Mouse (Mus musculus) cerebellum, postnatal 14 days (tissue): ENCODE results near the gene Nsmce4a.
A peak's percentile ranks its signal among the peaks of the same experiment; 100 is the strongest.
"Not testable (repeated sequence)": the region's sequence is repeated elsewhere in the genome, so short reads cannot be mapped to it uniquely, and the experiment has no call there.

ENCODE experiments used
- DNase-seq, 2 experiments: peaks; one replicate each; pipeline ENCODE4 v3.0.0; 2021; ENCODE audit warnings: mixed read lengths in 2 of 2

Nsmce4a gene

GRCm38 (mm10) chr7:130572821-130573220, at the start of gene Nsmce4a:
Nsmce4a (minus strand) TSS chr7:130573118.
- DNase-seq = no peak

GRCm38 (mm10) chr7:130622359-130622758, 49.4 kb upstream of the Nsmce4a start:
- DNase-seq = peak in 1 of 2 experiments; percentile 36

- peak in 1 of 2 experiments; percentile 36 for DNase-seq
These were observed 49.0 kb upstream of the Nsmce4a start for GRCm38 (mm10) chr7:130621953-130622352.

- no peak for DNase-seq
These were observed 48.1 kb upstream of the Nsmce4a start for GRCm38 (mm10) chr7:130621068-130621467.

- no peak for DNase-seq
These were observed 44.7 kb upstream of the Nsmce4a start for GRCm38 (mm10) chr7:130617591-130617990.

GRCm38 (mm10) chr7:130613973-130614372, 41.1 kb upstream of the Nsmce4a start:
- no peak for DNase-seq

GRCm38 (mm10) chr7:130606958-130607357, 34.0 kb upstream of the Nsmce4a start:
- DNase-seq = no peak

GRCm38 (mm10) chr7:130605111-130605510, 32.2 kb upstream of the Nsmce4a start:
- DNase-seq = peak in 1 of 2 experiments; percentile 22

- no peak for DNase-seq
These were observed 31.5 kb upstream of the Nsmce4a start for GRCm38 (mm10) chr7:130604390-130604789.

GRCm38 (mm10) chr7:130603556-130603955, 30.6 kb upstream of the Nsmce4a start:
- DNase-seq = no peak

GRCm38 (mm10) chr7:130602804-130603203, 29.9 kb upstream of the Nsmce4a start:
- no peak for DNase-seq

GRCm38 (mm10) chr7:130600546-130600945, 27.6 kb upstream of the Nsmce4a start:
- no peak for DNase-seq

- no peak for DNase-seq
These were observed 27.2 kb upstream of the Nsmce4a start for GRCm38 (mm10) chr7:130600074-130600473.

GRCm38 (mm10) chr7:130597546-130597945, 24.6 kb upstream of the Nsmce4a start:
- peak; percentile 28 to 34 for DNase-seq

- peak in 1 of 2 experiments; percentile 18 for DNase-seq
These were observed 23.3 kb upstream of the Nsmce4a start for GRCm38 (mm10) chr7:130596079-130596855.

GRCm38 (mm10) chr7:130593375-130594239, 20.7 kb upstream of the Nsmce4a start:
- DNase-seq = peak; percentile 45 to 48

- not testable (repeated sequence) for DNase-seq
These were observed 20.1 kb upstream of the Nsmce4a start for GRCm38 (mm10) chr7:130592975-130593374.

- DNase-seq = no peak
These were observed 18.0 kb upstream of the Nsmce4a start for GRCm38 (mm10) chr7:130590845-130591437.

- no peak for DNase-seq
These were observed 17.3 kb upstream of the Nsmce4a start for GRCm38 (mm10) chr7:130590081-130590828.

GRCm38 (mm10) chr7:130586521-130587072, 13.7 kb upstream of the Nsmce4a start:
- no peak for DNase-seq

GRCm38 (mm10) chr7:130578607-130579006, 5.7 kb upstream of the Nsmce4a start:
- no peak for DNase-seq

- no peak for DNase-seq
These were observed 5.1 kb upstream of the Nsmce4a start for GRCm38 (mm10) chr7:130578066-130578465.
